Mouse (Mus musculus) intestine, embryonic 15.5 days (tissue): ENCODE measurements around the gene Eif3l. TPM values are rescaled to one million over a fixed set of nuclear protein-coding genes. Genes with fewer than 3 reads are reported as not detected.
A peak's percentile ranks its signal among the peaks of the same experiment; 100 is the strongest.

Experiments
- ATAC-seq: fragments of 200-750 bp; cut with Nextera tagmentation; 2 replicates; pipeline ENCODE4 v1.8.0; 2017; ENCODE audit warnings: moderate TSS enrichment, moderate library complexity
- H3K27ac ChIP-seq: fragments of 300-500 bp; sonication (generic); 2 replicates; pipeline ENCODE4 v1.5.1; 2015; ENCODE audit warnings: mild to moderate bottlenecking, inconsistent platforms
- H3K27me3 ChIP-seq: fragments of 300-500 bp; sonication (generic); replicated peaks from 2 replicates; pipeline ENCODE4 v1.6.1; 2015; ENCODE audit warnings: inconsistent platforms
- H3K36me3 ChIP-seq: fragments of 300-500 bp; sonication (generic); 2 replicates; pipeline ENCODE4 v1.6.1; 2015; ENCODE audit warnings: inconsistent platforms
- H3K4me1 ChIP-seq: fragments of 300-500 bp; sonication (generic); replicated peaks from 2 replicates; pipeline ENCODE4 v1.6.1; 2015; ENCODE audit warnings: inconsistent platforms
- H3K4me2 ChIP-seq: fragments of 300-500 bp; sonication (generic); replicated peaks from 2 replicates; pipeline ENCODE4 v1.6.1; 2015; ENCODE audit warnings: mild to moderate bottlenecking, inconsistent platforms
- H3K4me3 ChIP-seq: fragments of 300-500 bp; sonication (generic); replicated peaks from 2 replicates; pipeline ENCODE4 v1.5.1; 2015; ENCODE audit warnings: inconsistent platforms
- H3K9ac ChIP-seq: fragments of 300-500 bp; sonication (generic); 2 replicates; pipeline ENCODE4 v1.6.1; 2015; ENCODE audit warnings: inconsistent platforms
- H3K9me3 ChIP-seq: fragments of 300-500 bp; sonication (generic); 2 replicates; pipeline ENCODE4 v1.6.1; 2016; ENCODE audit warnings: inconsistent platforms
- WGBS: fragments of 180-500 bp; shearing (Covaris S2); methylation state at CpG from one replicate; pipeline ENCODE4 v1.1.7; 2015; 5-methylcytosine and 5-hydroxymethylcytosine counted together
- polyA plus RNA-seq: library from polyadenylated mRNA; unstranded; fragments of >200 nt; fragmentation: Nextera tagmentation; extraction: Ambion mirVana; gene quantifications from 2 replicates; pipeline ENCODE4 v1.2.1, GENCODE M21; 2015

Eif3l gene
- polyA plus RNA-seq, 1 experiment from 2014 or later, result 241 TPM

DNA sequence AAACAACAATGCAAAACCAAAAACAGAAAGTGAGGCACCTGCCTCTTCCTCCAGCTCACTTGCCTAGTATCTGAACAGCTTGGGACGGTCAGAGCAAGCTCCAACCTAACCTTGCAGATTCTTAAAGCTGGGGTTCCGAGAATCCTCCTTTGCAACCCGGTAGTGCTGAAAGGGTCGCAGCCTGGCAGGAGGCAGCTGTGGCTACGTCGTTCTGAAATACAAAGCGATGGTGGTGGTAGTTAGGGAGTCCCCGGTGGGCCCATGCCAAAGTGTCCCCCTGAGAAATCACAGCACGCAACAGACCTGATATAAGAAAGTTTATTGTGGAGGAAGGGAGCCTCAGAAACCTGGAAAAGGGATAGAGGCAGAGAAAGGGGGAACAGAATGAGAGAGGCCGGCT is 36.6 kb upstream of the Eif3l start:
- peaks cover 24% of the 10 kb centered on the region for H3K27me3 ChIP-seq
- H3K9ac ChIP-seq, result no peak overlapping the region
- H3K4me2 ChIP-seq, result peak overlapping the region; percentile 7; the same call in 1 of the 2 replicates
- no peak overlapping the region for H3K4me3 ChIP-seq
- H3K9me3 ChIP-seq, result no peaks in the 10 kb centered on the region
- H3K4me1 ChIP-seq, result peaks cover 40% of the 10 kb centered on the region
- no peaks in the 10 kb centered on the region for H3K36me3 ChIP-seq
- H3K27ac ChIP-seq, result 0 out of 2 replicates have a peak overlapping the region, but pooled peaks have one; percentile 0
- no peak for ATAC-seq
- WGBS, result 77% methylated on average over 10 of the region's 10 CpGs

DNA sequence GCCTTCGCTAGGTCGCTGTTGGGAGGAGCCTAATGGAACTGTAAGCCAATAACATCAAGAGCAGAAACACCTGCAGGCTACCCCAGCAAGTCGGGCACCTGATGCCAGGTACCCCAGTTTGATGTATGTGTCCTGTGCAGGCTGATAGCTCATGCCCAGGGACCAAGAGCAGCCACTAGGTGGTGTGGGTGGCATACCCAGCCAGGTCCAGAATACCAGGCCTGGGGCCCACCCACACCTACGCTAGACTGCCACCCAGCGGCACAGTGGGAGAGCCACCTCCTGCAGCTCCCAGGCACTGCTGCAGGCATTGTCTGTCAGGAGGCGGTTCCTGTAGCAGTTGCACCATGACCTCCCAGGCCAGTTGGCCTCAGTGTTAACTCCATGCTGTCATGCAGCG is 36.1 kb upstream of the Eif3l start:
- Histone ChIP-seq H3K27me3 (peaks cover 28% of the 10 kb centered on the region), H3K9ac (peak overlapping the region; percentile 8; the same call in 1 of the 2 replicates), H3K9me3 (no peaks in the 10 kb centered on the region), H3K4me3 (no peak overlapping the region), H3K4me2 (no peak overlapping the region; the same call in 1 of the 2 replicates), H3K36me3 (no peaks in the 10 kb centered on the region), H3K4me1 (peaks cover 44% of the 10 kb centered on the region), H3K27ac (no peak overlapping the region)
- ATAC-seq, result peak; percentile 72
- WGBS, result 18% methylated on average over 7 of the region's 7 CpGs

DNA sequence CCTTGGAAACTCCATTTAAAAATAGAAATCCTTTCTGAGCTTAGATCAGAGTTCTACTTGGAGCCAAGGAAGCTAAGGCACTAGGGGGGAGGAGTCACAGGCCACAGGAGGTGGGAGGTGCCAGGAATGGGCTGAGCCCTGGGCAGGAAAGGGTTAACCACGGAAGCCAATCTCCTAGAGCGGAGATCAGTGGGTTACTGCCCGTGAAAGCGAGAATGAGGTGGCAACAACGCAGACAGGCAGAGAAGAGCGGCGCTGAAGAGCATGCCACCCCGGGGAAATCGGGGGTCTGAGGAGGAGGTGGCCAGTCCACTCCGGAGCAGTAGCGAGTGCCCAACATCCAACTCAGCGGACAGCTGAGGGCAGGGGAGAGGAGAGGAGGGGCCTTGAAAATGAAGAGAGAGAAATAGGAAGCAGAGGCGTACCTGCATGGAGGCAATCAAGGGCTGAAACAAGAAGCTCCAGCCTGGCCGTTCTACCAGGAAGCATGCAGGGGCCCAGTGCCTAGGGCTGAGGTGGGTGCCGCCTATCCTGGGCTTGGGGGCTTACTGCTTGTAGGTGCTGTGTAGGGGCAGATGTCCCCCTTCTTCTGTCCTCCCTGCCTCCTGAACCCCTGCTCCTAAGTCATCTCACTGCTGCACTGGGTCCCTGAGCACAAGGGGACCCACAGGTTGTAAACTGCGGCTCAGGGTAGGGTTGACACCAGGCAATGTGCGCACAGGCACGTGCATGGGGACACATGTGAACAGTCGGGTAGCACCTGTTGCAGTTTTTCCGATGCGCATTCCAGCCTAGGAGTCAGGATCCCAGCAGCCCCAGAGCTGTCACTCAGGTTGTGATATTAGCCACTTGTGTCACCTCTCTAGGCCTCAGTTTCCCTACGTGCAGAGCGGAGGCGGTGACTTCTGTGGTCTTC is 34.2 kb upstream of the Eif3l start:
- Histone ChIP-seq H3K9me3 (no peaks in the 10 kb centered on the region), H3K4me2 (peak overlapping the region; percentile 98), H3K4me3 (peak overlapping the region; percentile 38), H3K27ac (peak overlapping the region; percentile 79), H3K36me3 (no peaks in the 10 kb centered on the region), H3K4me1 (peaks cover 54% of the 10 kb centered on the region), H3K27me3 (peaks cover 28% of the 10 kb centered on the region), H3K9ac (peak overlapping the region; percentile 41)
- WGBS, result 15% methylated on average over 24 of the region's 24 CpGs
- ATAC-seq, result peak; percentile 29

DNA sequence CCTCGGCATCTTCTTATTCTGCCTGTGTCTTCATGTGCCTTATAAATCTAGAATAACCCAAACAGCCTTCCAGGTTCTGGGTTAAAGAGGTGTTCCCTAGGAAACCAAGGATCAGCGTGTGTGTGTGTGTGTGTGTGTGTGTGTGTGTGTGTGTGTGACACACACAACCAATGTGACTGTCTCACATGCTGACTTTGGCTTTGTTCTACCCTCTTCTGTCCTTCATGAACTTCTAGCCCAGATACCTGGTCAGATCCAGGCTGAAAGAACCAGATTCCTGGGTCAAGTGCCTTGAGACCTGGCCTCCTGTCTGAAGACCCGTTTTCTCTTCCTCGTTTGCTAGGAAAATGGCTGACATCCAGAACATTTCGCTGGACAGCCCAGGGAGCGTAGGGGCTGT is 33.4 kb upstream of the Eif3l start, which contains the start of gene Galr3:
Gene Galr3 (plus strand): TSS at position 301 of the 400 bp plus-strand sequence.
- Histone ChIP-seq H3K9ac (peak within 1 kb of the TSS; percentile 62), H3K27ac (peak within 1 kb of the TSS; percentile 79)

DNA sequence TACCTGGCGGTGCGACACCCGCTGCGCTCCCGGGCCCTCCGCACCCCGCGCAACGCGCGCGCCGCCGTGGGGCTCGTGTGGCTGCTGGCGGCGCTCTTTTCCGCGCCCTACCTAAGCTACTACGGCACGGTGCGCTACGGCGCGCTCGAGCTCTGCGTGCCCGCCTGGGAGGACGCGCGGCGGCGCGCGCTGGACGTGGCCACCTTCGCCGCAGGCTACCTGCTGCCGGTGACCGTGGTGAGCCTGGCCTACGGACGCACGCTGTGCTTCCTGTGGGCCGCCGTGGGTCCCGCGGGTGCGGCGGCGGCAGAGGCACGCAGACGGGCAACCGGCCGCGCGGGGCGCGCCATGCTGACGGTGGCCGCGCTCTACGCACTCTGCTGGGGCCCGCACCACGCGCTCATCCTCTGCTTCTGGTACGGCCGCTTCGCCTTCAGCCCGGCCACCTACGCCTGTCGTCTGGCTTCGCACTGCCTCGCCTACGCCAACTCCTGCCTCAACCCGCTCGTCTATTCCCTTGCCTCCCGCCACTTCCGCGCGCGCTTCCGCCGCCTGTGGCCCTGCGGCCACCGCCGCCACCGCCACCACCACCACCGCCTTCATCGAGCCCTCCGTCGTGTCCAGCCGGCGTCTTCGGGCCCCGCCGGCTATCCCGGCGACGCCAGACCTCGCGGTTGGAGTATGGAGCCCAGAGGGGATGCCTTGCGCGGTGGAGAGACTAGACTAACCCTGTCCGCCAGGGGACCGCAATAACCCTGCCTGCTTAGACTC is 32.1 kb upstream of the Eif3l start:
- no peaks in the 10 kb centered on the region for H3K9me3 ChIP-seq
- 0 out of 2 replicates have a peak, but pooled peaks have one; percentile 7 for ATAC-seq
- H3K4me3 ChIP-seq, result peak overlapping the region; percentile 53
- H3K36me3 ChIP-seq, result no peaks in the 10 kb centered on the region
- peaks cover 50% of the 10 kb centered on the region for H3K4me1 ChIP-seq
- peak overlapping the region; percentile 62 for H3K9ac ChIP-seq
- H3K27me3 ChIP-seq, result peaks cover 28% of the 10 kb centered on the region
- H3K4me2 ChIP-seq, result peak overlapping the region; percentile 98
- H3K27ac ChIP-seq, result 0 out of 2 replicates have a peak overlapping the region, but pooled peaks have one; percentile 30
- WGBS, result under 1% methylated on average over 105 of the region's 105 CpGs

More for the DNA sequence above, 33.4 kb upstream of the Eif3l start, which contains the start of gene Galr3:
- H3K36me3 ChIP-seq, result no peaks in the 10 kb centered on the region
- WGBS, result 65% methylated on average over 6 of the region's 6 CpGs
- peak within 1 kb of the TSS; percentile 53 for H3K4me3 ChIP-seq
- no peak for ATAC-seq
- H3K27me3 ChIP-seq, result peaks cover 28% of the 10 kb centered on the region
- H3K4me2 ChIP-seq, result peak within 1 kb of the TSS; percentile 98
- H3K9me3 ChIP-seq, result no peaks in the 10 kb centered on the region
- H3K4me1 ChIP-seq, result peaks cover 54% of the 10 kb centered on the region

DNA sequence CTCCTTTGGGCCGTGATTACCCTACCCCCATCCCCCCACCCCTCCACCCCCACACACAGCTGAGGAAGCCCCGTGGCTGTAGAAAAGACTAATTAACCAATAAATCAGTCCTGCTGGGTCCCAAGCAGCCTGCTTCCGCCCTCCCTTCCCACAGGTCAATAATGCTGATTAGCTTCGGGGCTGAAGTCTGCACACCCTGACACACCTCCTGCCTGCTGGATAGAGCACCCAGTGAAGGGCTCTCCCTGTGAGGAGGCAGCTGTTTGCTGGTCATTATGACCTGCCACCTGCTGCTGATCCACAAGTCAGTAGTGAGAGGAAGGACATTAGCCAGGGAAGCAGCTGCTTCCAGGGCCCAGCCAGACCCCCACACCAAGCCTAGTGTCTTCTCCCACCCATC is 30.1 kb upstream of the Eif3l start:
- peak; percentile 83 for ATAC-seq
- Histone ChIP-seq H3K27me3 (peaks cover 28% of the 10 kb centered on the region), H3K36me3 (no peaks in the 10 kb centered on the region), H3K4me3 (no peak overlapping the region), H3K4me2 (peak overlapping the region; percentile 15; the same call in 1 of the 2 replicates), H3K27ac (peak overlapping the region; percentile 58), H3K4me1 (peaks cover 39% of the 10 kb centered on the region), H3K9ac (no peak overlapping the region), H3K9me3 (no peaks in the 10 kb centered on the region)
- 12% methylated on average over 4 of the region's 4 CpGs for WGBS

DNA sequence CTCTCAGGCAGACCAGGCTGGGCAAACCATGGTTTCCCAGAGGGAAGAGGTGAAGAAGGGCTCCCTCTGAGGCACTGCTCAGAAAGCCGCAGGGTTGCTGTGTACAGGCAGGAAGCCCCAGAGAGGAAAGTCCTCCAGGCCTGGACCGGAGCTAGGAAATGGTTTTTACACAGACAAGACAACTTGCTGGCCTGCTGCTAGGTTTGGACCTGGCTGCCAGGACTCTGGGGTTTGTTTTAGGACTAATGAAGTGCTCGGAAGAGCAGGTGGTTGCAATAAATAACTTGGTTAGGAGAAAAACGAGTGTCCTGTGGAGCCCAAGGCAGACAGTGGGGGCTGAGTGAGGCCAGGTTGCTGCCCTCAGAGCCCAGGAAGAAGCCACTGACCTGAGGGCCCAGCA is 26.8 kb upstream of the Eif3l start:
- no peak for ATAC-seq
- Histone ChIP-seq H3K9ac (no peak overlapping the region), H3K27me3 (peaks cover 5% of the 10 kb centered on the region; the same call in 1 of the 2 replicates), H3K4me1 (peaks cover 27% of the 10 kb centered on the region), H3K27ac (no peak overlapping the region), H3K4me3 (no peak overlapping the region), H3K9me3 (no peaks in the 10 kb centered on the region), H3K36me3 (peaks cover 5% of the 10 kb centered on the region), H3K4me2 (no peak overlapping the region)
- WGBS, result 49% methylated on average over 4 of the region's 4 CpGs

DNA sequence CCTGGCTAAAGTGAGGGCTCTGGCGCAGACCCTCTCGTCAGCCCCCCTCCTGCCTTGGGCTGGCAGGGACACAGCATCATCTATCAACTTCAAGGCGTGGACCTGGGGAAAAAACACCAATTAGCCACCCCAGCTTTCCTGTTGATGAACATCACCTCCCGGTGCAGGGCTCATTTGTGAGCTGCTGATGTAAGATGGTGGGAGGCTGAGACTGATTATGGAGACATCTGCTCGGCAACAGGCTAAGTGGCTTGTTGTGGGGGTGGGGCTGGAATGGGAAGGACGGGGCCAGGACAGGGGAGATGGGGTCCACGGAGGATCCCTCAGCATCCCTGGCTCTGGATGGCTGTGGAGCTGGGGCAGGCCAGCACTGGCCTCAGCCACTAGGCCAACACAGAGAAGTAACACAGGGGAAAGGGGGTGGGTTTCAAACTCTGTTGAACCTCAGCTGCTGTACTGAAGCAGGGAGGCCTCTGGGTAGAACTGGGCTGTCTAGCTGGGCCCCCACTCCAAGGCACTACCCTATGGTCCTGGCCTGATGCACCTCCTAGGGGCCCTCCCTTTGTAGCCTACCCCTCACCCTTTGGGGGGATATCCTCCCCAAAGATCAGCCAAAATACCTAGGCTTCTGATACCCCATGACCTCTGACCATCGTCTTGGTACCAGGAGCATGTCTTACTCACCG is 24.7 kb upstream of the Eif3l start:
- ATAC-seq, result peak; percentile 16

DNA sequence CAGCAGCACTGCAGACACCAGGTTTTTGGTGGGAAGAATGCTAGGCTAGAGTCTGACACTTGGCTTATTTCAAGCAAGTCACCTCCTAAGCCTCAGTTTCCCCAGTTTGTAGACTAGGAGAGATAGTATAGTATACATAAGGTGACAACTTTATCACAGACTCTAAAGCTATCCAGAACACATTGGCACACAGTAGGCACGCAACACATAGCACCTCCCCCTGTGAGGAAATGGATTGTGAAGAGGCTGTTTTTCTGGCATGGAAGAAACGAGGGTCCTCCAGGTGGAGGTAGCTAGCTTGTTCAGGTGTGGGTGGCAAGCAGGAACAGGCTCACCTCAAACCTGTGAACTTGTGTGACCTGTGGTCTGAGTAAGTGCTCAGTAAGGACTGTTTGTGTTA is 24.0 kb upstream of the Eif3l start:
- ATAC-seq, result peak; percentile 11; the same call in 1 of the 2 replicates
- H3K4me3 ChIP-seq, result no peak overlapping the region

More for the DNA sequence above, 24.7 kb upstream of the Eif3l start:
- H3K27ac ChIP-seq, result peak overlapping the region; percentile 70; the same call in 1 of the 2 replicates
- H3K4me2 ChIP-seq, result no peak overlapping the region
- H3K36me3 ChIP-seq, result peaks cover 25% of the 10 kb centered on the region
- 62% methylated on average over 9 of the region's 9 CpGs for WGBS
- H3K9me3 ChIP-seq, result no peaks in the 10 kb centered on the region
- peaks cover 14% of the 10 kb centered on the region for H3K4me1 ChIP-seq
- no peak overlapping the region for H3K4me3 ChIP-seq
- no peaks in the 10 kb centered on the region for H3K27me3 ChIP-seq
- H3K9ac ChIP-seq, result no peak overlapping the region

DNA sequence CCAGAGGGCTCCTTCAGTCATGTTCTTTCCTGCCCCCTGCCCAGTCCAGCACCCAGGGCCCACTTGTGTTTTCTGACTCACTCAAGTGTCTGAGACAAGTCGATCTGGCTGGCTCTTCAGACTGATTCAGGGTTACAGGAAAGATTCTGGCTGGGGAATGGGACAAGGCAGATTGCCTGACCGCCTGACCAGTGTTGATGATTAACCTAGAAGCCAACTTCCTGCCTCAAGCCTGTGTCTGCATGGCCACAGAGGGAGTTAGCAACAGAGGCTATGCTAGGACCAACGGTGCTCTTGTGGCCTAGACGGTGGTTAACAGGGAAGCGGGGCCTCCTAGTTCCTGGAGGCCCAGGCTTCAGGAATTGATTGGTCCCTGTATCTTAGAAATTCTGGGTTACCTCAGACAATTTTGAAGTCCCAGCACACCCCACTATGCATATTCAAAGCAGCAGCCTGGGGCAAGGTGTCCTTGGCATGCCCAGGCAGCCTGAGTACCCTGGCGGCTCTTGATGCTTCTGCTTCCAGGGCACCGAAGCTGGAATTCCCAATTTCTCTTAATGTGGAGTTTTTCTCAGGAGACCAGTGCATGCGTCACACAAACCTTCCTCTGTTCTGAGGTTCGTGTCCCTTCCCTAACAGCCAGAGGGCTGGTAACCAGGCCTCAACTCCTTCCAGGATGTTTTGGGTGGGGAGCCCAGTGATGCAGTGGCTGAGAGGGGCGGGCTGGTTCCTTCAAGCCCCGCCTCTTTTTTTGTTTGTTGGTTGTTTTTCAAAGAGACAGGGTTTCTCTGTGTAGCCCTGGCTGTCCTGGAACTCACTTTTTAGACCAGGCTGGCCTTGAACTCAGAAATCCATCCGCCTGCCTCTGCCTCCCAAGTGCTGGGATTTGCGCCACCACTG is 23.3 kb upstream of the Eif3l start:
- H3K9me3 ChIP-seq, result no peaks in the 10 kb centered on the region
- H3K4me1 ChIP-seq, result peaks cover 11% of the 10 kb centered on the region
- H3K9ac ChIP-seq, result 0 out of 2 replicates have a peak overlapping the region, but pooled peaks have one; percentile 6
- H3K4me3 ChIP-seq, result no peak overlapping the region
- peak; percentile 89 for ATAC-seq
- peak overlapping the region; percentile 70 for H3K27ac ChIP-seq
- H3K4me2 ChIP-seq, result peak overlapping the region; percentile 10; the same call in 1 of the 2 replicates
- no peaks in the 10 kb centered on the region for H3K27me3 ChIP-seq
- H3K36me3 ChIP-seq, result peaks cover 39% of the 10 kb centered on the region
- 59% methylated on average over 13 of the region's 13 CpGs for WGBS

More for the DNA sequence above, 24.0 kb upstream of the Eif3l start:
- Histone ChIP-seq H3K36me3 (peaks cover 31% of the 10 kb centered on the region), H3K9ac (0 out of 2 replicates have a peak overlapping the region, but pooled peaks have one; percentile 6), H3K27ac (peak overlapping the region; percentile 70), H3K4me1 (peaks cover 11% of the 10 kb centered on the region), H3K4me2 (peak overlapping the region; percentile 10; the same call in 1 of the 2 replicates), H3K9me3 (no peaks in the 10 kb centered on the region), H3K27me3 (no peaks in the 10 kb centered on the region)
- WGBS, result 77% methylated on average over 2 of the region's 2 CpGs
